Mouse (Mus musculus) left cerebral cortex, postnatal 10 days (tissue): ENCODE measurements around the gene Adtrp. TPM values are rescaled to one million over a fixed set of nuclear protein-coding genes. Genes with fewer than 3 reads are reported as not detected.

Source experiments
- DNase-seq, 2 experiments: peaks; one replicate each; pipeline ENCODE4 v3.0.0; 2021 to 2022; ENCODE audit warnings: low spot score in 2 of 2, mixed read lengths in 1 of 2; ENCODE audit errors: extremely low spot score in 1 of 2
- intact Hi-C: fragments of 180-260 bp; cut with DNase I; formaldehyde crosslinking; loops from one replicate; pipeline ENCODE4 v1.15.1; 2025
- total RNA-seq, 2 experiments: library from RNA; stranded (reverse); gene quantifications; 2 replicates each; pipeline ENCODE4 v1.2.3; 2021

Adtrp gene
- total RNA-seq, 2 experiments from 2014 or later, result 0.56 to 0.59 TPM

DNA sequence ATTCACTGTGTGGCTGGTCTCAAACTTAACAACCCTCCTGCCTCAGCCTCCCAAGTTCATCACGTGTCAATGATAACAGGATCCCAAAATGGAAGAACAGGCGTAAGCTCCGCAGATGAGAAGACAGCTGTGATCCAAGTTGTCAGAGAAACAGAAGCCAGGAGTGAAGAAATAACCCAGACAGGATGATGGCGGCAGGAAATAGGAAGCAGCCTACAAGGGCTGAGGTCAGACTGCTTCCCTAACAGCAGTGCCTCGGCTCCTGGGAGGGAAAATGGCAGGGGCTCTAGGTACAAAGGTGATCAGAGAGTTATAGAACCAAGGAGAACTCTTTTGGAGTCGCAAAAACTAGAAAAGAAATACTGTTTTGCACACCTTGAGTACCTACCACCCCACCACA is 54.6 kb downstream of the Adtrp start:
- no peak for DNase-seq
- intact Hi-C loops, result no loop called here

DNA sequence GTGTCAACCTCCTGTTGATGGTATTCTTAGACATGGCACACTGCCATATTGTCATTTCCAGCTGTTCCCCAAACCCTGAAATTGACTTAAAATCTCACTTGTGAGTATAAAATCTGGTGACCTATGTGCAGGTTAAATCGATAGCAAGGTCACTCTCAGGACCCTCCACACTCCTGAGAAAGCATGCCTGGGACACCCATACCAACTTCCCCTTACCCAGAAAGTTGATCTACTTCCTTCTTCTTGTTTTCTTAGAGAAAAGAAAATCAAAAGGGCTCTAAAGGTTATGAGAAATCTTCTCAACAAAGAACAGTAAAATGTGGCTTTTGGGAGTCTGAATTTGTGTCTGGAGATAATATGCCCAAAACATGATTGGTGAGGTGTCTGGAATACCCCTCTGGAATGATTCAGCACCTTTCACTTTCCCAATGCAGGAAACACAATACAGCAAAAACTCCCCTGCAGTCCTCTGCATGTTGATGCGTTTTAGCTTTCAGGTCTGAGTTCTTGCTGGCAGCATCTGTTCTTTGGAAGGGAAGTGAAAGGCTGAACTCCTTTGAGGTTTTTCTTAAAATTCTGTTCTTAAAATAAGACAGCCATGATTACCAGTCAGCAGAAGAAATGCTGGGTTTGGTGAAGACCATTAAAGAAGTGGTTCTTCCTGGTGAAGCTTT is 59.5 kb downstream of the Adtrp start:
- DNase-seq, result no peak
- intact Hi-C loops, result no loop called here

DNA sequence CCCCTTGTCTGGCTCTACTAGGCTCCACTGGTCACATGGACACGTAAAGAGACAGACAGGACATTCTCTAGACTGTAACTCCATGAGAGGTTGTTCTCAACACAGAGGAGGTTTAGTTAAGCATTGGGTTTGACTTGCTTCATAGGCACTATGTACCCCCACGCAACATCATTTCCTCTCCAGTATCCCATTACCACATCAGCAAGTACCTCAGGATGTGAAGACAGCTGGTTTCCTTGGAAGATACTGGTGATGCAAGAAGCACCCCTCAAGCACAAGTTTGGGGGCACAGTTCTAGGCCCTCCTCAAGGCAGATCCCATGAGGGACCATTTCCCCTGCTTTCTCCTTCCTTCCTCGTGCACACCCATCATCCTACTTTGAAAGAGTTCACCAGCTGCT is 60.8 kb downstream of the Adtrp start:
- no peak for DNase-seq

DNA sequence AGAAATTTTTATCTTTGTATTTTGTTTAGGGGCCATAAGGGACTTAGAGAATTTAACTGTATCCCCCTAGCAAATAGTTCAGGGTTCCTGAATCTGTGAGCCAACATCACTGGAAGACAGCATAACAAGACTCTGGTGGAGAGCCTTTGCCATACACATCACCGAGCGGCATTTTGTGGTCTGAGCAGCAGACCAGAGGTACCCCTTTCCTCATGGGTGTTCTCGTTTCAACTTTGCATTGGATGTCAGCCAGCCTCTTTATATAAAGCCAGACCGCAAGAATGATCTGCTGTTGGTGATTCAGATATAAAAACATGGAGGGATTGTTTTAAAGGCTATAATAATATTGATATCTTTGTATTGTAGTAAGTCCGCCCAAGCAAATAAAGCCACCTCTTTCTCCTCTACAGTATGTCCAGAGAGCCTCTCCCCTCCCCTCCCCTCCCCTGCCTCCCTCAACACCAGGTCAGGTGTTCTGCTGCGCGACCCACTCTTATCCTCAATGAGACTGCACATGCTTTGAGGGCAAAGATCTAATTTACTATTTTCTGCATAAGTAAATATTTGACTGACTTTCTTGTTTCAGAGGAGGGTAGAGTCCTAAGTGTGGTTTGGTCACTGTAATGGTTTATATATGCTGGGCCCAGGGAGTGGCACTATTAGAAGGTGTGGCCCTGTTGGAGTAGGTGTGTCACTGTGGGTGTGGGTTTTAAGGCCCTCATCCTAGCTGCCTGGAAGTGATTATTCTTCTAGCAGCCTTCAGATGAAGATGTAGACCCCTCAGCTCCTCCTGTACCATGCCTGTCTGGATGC is 62.4 kb downstream of the Adtrp start:
- no peak for DNase-seq

More for the DNA sequence above, 60.8 kb downstream of the Adtrp start:
- intact Hi-C loops, result no loop called here

DNA sequence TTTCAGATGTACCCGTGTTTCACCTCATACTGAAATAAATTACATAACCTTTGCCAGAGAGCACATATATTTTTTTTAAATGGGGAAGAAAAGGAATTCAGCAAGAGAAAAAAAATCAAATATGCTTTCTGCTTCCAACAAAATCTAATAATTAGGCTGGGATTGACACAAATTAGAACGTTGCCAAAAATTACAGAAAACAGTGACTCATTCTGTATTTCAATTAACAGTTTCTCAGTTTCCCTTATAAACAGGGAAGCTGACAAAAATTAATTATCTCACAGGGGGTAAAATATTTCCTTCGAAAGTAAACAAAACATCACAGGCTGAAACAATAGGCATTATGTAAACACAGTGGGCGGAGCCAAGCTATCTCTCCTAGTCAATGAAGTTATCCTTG is 67.2 kb downstream of the Adtrp start:
- intact Hi-C loops, result no loop called here

More for the DNA sequence above, 62.4 kb downstream of the Adtrp start:
- intact Hi-C loops, result no loop called here

DNA sequence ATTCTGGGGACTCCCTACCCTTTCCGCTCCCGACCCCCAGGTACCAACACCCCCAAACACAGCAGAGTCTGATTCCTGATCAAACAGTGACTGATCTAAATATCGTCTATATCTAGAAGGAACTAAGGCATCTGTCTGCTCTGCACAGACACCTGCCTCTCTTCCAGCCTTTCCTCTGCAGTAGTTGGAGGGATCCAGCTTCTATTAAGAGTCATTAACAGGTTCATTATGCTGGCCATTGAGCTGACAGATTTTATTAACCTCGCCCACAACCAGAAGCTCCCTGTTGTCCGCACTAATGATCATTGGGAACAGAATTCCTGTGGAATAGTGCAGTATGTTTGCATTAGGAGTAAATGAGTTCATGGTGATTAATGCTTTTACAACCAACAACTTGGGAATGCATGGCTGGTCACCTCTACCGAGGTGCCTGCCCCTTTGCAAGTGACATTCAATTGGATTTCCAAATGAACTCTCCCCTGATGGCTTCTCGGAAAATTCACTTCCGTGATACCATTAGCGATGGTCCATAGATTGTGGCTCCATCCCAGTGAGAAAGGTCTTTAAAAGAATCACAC is 67.8 kb downstream of the Adtrp start:
- DNase-seq, result no peak
- intact Hi-C loops, result no loop called here

More for the DNA sequence above, 67.2 kb downstream of the Adtrp start:
- DNase-seq, result no peak

DNA sequence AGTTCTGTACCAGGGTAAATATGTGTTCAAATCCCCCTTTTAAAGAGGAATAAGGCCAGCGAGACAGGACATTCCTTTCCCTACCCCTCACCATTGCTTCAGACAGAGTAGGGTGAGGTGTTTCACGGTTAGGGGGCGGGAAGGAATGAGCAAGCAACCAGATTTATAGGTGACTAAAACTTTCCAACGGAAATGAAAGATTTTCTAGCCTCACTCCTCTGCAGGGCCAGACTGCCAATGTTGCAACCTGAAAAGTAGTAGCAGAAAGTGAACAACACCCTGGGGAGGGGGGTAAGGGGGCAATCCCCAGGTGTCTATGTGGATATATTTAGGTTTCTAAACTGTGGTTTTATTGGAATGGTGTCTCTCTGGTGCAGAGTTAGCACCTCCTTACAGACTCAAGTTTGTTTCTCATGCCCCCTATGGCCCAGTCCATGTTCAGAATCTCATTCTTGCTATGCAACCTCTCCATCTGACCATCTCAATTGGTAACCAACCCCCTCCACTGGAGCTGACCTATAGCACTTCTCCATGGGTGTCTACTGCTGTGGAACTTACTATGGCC is 73.6 kb downstream of the Adtrp start:
- intact Hi-C loops, result no loop called here
- DNase-seq, result no peak

DNA sequence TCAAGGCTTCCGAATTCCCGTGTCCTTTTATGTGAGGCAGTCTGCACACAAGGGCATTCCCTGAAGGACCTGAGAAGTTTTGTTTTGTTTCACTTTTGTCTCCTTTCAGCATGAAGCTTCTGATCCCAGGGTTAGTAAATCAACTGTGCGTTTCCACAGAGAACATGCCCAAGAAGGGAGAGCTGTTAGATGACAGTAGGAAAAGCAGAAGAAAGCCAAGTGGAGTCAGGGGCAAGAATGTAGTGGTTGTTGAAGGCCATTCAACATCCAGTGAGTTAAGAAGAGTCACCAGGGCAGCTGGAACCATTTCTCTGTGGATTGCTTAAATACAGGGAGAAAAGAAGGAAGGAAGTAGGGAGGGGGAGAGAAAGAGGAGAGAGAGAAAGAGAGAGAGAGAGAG is 76.4 kb downstream of the Adtrp start:
- intact Hi-C loops, result no loop called here
- no peak for DNase-seq

DNA sequence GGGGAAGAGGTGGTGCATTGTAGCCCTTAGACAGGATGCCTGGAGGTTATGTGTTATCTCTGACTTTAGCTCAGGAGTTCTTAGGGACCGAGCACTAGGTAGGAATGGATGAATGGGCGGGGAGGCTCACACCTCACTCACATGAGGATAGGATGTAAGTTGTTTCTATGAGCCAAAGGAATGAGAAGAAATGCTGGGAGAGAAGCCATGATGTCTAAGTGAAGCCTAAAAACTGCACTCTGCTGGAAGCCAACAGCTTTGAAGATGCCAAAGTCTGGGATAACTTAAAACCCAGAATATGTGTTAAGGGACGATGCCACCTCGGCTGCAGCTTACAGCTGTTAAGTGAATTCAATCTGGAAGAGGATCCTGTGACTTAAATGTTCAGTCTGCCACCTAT is 79.5 kb downstream of the Adtrp start:
- DNase-seq, result peak in 1 of 2 experiments; percentile 41
- intact Hi-C loops, result no loop called here

DNA sequence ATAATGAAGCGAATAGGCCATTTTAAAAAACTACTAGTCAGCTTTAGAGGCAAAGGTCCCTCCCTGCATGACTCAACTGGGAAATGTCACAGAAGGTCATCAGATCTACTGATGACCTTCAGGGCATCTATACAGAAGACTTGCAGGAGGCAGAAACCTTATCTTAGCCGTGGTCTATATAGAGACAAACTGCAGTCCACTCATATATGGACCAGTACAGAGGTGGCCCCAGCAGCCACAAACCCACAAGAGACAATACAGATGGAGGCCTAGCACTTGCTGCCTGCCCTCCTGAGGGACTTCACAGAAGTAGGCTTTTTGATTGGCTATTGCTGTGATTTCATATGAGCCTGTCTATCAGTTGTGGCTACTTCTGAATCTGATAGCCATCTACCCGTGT is 85.5 kb downstream of the Adtrp start:
- intact Hi-C loops, result no loop called here
- DNase-seq, result no peak

DNA sequence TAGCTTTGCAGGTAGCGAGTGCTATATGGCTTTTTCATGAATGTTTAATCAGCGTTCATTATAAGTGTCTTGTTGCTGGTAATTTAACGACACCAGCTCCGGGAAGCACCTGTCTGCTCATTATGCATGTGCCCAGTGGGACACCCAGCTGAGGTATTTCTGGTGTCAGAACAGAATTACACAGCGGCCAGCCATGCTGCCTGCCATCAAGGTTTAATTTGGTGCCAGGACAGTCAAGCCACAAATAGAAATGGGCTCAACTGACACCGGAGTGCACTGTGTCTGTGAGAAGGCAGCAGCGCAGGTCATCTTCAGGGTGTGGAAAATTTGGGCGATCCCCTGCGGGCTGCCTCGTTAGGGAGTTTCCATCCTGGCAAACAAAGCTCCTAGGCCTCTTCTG is 87.0 kb downstream of the Adtrp start:
- intact Hi-C loops, result no loop called here
- no peak for DNase-seq

DNA sequence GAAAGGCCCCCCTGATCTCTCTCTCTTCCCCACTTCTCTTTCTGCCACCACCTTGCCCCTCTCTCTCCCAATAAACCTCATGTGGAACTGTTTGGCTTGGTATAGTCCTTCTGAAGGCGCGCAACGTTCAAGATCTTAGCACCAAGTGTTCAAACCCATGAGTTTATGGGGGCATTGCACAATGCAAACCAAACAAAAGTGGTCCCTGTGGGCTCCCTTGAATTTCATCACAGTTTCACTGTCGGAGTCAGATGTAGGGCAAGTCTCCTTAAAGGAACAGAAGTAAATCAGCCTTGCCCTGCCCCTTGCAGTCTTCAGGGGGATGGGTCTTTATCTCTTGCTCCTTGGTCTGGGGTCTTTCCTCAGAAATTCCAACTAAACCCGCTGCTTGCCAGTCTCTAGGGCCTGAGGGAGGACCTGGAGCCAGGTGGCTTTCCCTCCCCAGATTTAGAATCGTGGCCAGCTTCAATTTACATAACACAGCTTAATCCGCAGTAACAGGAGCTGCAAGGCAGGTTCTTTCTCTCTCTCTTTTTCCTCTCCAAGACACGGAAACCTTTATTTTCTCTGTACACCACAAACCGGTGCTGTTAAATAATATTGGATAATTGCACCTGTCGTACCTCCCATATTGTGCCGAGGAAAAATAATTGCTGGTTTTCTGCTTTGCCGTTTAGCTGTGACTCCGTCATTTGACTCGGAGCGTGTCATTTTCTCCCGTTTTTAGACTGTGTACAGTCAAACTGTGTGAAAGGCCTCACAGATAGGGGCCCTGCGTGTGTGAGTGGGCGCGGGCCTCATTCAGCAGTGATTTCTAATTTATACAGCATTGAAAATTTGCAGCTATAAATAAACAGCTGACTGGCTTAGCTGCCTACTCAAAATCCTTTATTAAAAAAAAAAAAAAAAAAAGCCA is 88.7 kb downstream of the Adtrp start:
- intact Hi-C loops, result no loop called here
- DNase-seq, result peak; percentile 30 to 36

DNA sequence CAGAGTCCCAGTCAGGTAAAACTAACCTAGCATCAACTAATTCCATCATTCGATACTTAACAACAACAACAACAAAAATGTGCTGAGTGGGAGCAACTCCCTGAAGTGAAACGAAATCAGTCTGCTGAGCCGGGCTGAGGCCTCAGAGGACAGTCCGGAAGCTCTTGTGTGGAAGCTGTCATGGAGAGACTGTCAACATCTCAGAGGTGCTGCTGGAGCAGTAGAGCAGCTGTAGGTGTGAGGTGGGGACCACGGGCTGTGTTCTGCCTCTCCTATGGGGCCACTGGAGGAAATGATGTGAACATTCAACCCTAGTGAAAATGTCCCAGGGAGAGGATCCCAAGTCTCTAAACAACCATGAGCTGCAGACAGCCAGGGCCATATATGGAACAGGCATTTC is 94.4 kb downstream of the Adtrp start:
- intact Hi-C loops, result no loop called here
- no peak for DNase-seq

DNA sequence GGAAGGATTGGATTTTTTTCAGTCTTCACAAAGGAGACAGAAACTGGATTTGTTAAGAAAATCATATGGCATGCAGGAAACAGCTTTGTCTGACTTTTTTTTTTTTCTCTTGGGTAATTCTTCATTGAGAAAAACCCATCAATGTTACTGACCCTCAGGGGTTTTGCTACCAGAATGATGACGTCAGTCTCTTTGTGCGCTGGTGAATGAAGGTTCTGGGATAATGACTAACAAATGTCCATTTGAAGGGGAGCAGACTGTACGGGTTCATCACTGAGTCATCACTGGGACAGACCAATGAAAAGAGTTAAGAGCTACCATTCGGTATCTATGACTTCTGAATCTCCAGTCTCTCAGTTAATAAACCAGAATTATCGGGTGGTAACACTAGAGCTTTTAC is 97.0 kb downstream of the Adtrp start:
- intact Hi-C loops, result no loop called here
- no peak for DNase-seq

DNA sequence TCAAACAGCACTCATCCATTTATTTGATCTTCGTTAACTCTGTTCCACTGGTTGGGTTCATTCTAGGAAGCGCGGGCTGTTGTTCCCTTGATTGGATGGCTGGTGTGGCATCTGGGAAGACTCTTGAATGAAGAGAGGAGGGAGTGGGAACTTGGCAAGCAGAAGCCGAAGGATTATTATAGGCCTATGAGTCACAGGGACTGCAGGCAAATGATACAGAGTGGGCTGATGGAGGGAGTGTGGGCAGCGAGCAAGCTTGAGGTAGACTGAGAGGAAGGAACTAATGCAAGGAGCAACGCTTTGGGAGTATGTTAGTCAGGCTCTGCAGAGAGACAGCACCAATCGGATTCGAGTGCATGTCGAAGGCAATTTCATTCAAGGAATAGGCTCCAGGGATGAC is 98.6 kb downstream of the Adtrp start:
- DNase-seq, result peak; percentile 38 to 47
- intact Hi-C loops, result no loop called here

DNA sequence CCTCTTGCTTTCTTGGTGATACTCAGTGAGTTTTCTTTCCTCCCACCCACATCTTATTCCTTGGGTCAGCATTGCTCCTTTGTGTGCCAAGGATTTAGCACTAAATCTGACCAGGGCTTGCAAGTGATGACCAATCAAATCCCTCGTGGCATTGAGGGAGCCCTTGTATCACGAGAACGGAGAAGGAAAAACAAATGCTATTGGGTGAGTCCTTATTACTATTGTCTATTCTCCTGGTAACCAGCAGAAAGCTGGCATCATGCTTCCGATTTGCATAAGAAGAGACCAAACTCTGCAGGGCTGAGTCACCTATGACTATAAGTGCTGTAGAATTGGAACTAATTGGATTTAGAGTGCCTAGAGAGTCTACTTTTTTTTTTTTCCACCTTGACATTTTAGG is 99.8 kb downstream of the Adtrp start:
- DNase-seq, result no peak
- intact Hi-C loops, result loop anchor here (2.0 kb wide), 1 partner anchor 303 kb away; no protein-coding TSS in a partner anchor

DNA sequence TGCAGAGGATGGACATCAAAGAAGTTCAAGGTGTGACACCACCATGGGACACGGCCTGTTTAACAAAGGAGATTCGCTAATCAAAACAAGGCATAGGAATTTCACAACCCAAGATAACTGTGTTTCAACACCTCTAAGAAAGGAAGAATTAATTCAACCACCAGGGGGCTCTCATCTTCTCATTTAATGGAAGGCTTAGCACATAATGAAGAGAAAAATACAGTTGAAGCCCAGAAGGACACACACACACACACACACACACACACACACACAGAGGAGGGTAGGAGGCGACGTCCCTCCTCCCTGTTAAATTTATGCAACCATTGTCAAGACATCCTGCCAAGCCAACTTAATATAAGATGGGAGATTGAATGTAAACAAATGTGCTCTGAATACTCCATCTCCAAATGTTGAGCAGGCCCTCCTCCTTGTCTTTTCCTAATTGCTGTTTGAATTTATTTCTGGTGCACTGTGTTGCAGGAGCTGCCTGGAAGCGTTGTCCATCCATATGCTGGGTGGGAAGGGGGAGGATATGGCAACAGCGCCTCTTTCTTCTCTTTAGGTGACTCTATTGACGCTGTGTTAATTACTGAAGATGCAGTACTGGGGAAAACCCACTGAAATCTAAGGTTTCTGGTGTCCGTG is 100.4 kb downstream of the Adtrp start:
- intact Hi-C loops, result loop anchor here (2.0 kb wide), 1 partner anchor 304 kb away; no protein-coding TSS in a partner anchor
- DNase-seq, result peak in 1 of 2 experiments; percentile 80

DNA sequence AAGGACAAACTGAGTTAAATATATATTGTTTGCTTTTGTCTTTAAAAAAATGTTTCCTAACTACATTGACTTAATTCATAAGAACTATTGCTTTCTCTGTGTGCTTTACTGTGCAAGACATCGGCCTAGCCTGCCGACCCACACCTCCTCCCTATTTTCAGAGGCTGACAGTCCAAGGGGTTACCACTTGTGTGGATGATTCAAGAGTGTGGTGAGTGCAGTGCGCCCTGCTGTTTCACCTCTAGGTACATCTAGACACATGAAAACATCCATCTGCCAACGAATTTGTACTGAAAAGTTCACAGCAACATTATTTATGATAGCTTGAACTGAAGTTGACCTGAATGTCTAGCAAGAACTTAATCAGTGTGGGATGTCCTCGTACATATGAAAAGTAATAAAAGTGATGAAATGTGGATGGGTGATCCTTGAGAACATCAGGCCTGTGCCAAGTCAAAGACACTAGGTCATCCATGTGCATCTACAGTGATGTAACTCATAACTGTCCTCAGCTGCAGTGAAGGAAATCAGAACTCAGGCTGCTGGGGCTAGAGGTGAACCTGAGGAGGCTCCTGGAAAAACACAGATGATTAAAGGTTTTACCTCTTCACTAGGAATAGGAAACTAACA is 106.9 kb downstream of the Adtrp start:
- DNase-seq, result no peak
- intact Hi-C loops, result no loop called here
